Mouse (Mus musculus) megakaryocyte, embryonic 14.5 days (primary cell): ENCODE measurements around the gene Upk2.

Experiments used
- FLI1 ChIP-seq: IDR thresholded peaks from 2 replicates; pipeline ENCODE4 v1.6.1; 2012; ENCODE audit warnings: low read length, inconsistent platforms, mixed read lengths
- GATA1 ChIP-seq: IDR thresholded peaks from 3 replicates; pipeline ENCODE4 v1.6.1; 2012; ENCODE audit warnings: mixed read lengths, low read length, inconsistent platforms, borderline replicate concordance

GRCm38 (mm10) chr9:44483041-44483509, 28.3 kb upstream of the Upk2 start:
- no peak for TF ChIP-seq FLI1
- TF ChIP-seq GATA1, result no peak
